Mouse (Mus musculus): ENCODE data around the gene Hlx.

The Hlx gene

DNA sequence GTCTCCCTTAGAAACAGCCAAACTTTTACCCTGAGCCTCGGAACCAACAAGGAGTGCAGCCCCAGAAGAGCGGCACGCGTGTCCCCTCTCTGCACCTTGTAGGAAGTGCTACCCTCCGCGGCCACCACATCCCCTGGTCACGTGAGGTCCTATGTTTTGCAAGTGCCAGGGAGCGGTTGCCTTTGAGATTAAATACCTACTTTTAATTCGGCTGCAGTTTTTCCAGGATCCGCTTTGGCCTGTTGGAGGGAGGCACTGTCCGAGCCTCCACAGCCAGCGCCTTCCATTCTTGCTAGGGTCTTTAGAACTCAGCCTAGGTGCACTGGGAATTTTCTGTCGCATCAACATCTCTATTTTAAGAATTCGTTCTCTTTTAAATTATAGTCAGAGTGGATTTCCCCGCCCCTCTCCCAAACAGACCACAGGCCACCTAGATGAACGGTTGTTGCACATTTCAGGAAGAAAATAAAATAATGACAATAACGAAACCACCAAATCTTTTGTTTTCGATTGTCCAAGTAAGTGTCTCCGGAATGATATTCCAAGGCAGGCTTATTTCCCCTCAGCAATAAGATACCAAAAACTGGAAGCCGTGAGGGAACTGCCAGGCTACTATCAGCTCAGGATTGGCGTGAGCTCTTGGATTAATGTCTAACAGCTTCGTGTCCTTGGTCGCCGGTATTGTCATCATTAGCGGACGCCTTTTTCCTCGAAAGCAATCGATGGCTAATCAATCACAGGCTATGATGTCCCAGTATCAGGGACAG lies 1.1 kb upstream of the Hlx start:
- peak; percentile 38 for DNase-seq (ENCODE audit: low spot score)

DNA sequence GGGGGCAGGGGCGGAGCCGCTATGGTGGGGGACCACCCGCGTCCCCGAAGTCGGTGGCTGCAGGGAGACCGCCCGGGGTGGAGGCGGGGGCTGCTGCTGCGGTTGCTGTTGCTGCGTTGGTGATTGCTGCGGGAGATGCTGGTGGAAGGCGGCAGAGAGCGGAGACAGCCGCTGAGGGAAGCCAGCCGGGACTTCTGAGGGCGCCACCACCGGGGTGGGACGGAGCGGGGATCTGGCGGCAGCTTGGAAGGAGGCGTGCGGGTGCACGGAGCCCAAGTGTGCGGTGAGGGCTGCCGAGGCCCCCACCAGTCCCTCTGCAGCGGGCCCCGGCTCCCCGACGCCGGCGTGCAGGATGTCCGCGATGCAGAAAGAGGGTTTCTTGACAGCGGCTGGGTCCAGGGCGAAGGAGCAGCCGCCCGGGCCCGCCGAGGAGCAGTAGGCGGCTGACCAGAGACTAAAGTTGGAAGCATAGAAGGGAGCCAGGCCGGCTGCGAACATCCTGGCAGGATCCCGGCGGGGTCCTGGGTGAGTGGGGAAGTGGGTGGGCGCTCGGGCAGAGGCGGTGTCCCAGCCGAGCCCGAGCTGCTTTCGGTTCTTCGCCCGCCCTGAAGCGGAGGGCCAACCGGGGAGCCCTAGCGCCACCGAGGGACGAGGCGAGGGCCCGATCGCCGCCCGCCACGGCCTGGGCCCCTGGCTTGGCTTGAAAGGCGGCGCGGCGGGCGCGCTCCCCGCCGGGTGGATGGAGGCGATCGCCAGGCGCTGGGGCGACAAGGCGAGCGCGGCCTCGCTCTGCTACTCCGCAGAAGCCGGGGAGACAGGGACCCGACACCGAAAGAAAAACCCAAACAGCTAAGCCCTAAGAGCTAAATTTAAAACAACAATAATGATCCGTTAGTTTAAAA lies 524 bp downstream of the Hlx start:
- DNase-seq (ENCODE audit: low spot score), result peak; percentile 21

DNA sequence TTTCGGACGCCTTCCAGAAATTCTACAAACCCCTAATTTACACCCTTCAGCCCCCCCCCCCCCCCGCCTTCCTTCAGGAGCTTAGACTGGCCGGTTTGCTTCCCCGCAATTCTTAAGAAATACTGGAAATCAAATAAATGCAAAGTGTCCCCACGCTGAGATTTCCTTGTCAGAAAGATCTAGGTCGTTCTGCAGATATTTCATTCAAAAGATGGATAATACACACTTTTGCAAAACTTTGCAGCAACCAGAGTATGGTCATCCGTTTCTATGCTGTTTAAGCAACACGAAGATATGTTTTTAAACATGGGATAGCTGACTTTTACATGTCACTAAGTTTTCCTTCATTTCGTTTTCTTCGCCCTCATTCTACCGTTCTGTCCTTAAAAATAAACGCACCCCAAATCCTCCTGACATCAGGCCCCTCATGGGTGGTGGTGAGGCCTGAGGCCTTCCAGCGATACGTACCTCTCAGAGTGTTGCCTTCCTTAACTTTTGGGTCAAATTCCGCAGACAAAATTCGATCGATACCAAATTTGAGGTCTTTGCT lies 1.3 kb downstream of the Hlx start:
- no peak for DNase-seq (ENCODE audit: low spot score)

DNA sequence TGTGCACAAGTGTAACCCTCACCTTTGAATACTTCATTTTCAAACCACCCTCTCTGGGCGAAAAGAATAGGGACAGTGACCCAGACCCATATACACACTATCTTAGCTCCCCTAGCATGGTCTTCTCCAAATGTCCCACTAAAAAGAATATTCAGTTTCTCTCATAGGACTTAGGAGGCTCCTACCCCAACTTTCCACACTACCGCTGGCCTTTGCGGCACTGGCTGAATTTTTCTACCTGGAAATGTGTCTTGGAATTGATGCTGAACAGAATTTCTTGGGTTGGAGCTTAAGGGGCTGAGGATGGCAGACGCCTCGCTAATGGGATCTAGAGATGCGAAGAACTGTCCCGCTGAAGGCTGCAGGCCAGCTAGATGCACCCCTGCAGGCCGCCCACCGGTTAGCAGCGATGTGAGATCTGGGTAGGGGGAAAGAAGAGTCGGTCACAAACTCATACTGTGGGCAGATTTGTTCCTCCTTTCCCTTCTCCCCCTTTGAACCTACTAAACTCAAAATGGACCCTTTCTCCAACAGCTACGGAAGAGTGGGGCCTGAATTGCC lies 1.9 kb downstream of the Hlx start:
- no peak for DNase-seq (ENCODE audit: low spot score)

DNA sequence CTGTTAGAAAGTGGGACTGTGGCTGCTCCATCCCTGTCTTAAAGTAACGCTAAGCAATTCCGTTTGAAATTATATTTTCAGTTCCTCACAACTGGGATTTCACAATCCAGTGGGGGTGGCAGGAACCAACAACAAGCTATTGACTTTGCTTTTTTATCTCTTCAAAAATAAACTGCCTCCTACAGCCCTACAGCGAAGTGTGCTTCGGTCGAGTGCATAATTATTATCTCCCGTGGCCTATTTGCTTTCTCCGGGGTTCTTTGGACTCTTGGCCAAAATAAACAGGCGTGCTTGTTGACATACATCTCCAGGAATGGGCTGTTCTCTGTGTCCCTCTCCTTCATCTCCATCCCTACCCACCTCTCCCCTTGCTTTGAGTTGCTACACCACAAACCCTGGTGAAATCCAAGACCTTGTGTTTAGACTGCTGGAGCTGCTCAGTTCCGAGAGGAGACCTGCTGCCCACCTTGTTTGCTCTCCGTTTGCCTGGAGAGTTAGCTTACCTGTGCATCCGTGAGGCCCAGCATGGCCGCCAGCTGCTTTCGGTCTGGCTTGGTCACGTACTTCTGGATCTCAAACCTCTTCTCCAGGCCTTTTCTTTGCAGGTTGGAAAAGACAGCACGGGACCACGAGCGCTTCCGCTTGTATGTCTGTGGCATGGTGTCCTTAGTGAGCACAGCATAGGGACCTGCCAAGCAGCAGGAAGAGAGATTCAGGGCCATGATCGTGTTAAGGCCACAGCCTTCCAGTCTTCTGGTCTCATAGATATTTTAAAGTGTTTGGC lies 2.9 kb downstream of the Hlx start:
- no peak for DNase-seq (ENCODE audit: low spot score)

DNA sequence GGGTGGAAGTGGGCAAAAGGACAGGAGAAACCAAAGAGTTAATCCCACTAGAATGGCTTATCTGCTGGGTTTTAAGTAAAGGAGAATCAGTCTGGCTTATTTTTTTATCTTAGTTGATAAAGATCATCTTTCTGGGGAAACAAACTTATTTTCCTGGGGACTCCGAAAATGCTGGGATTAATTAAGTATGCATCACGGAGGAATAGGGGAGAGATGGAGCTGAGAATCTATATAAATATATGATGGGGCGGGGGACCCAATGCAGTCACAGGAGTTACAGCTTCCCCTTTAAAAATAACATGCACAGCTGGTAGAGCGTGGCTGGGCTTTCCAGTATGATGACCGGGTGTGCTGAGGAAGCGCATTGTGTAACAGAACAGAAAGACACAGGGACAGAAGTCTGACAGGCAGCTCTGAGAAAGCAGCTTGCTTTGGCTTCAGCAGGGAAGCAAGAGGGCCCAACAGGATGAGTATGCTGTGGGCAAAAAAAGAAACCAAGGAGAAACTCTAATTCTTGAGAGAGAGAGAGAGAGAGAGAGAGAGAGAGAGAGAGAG lies 3.8 kb downstream of the Hlx start:
- DNase-seq (ENCODE audit: low spot score), result no peak

DNA sequence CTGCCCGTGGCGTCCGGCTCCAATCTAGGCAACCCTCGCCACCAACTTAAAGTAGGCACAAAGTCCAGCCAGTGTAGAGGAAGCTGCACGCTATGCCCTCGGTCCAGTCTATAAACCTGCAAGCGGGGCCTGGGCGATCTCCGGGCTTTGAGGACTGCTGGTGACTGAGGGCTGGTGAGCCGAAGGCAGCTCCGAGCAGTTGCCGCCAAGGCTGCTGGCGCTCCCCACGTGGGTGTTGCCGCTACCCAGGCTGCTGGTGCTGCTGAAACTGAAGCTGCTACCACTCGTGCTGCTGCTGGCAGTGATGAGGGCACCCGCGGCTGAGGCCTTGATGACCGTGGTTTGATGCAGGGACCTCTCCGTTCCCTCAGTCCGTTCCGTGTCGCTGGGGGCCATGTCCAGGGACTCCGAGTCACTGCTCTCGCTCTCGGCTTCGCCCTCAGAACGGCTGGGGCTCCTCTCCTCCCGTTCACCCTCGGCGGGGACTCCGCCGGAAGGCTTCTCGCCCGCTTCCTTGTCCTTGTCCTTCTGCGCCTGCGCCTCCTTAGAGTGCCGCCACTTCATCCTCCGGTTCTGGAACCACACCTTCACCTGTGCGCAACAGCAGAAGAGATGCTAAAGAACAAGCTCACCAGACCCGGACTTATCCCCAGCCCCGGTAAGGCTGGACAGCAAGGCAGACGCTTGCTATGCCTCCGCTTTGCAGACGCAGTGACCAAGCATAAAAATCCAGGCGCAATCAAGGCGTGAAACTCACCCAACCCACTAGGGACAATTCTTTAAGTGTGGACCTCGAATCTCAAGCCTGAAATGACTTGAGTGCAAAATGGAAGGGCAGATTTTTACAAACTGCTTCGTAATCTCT lies 4.8 kb downstream of the Hlx start:
- DNase-seq (ENCODE audit: low spot score), result no peak

DNA sequence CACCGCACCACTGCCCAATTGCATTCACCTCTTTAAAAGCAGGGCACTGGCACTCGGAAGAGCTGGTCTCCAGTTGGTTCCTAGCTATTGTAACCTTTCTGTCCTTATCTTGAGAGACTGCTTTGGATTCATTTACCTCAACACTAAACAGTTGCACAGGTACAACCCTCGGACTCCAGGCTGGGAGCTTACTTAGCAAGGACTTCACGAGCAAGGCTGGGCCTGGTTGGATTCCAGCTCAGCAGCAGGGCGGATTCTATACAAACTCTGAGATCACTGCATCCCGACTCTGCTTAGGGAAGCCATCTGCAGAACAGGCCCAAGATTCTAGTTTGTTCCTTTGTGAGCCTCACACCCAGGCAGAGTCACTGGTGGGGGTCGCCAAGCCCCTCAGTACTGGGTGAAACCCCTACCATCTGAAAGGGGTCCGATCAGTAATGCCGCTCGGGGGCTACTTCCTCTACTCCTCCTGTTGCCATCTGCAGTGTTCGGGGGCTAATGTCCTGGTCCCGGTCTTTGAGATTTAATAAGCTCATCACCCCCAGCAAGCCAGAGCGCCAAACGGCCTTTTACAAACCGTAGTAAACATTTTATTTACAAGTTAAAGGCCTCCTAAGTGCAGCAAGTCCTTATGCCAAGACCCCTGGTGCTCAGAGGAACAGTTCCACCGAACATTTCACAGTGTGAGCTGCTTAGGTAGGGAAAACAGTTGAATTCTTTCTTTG lies 5.7 kb downstream of the Hlx start:
- no peak for DNase-seq (ENCODE audit: low spot score)

DNA sequence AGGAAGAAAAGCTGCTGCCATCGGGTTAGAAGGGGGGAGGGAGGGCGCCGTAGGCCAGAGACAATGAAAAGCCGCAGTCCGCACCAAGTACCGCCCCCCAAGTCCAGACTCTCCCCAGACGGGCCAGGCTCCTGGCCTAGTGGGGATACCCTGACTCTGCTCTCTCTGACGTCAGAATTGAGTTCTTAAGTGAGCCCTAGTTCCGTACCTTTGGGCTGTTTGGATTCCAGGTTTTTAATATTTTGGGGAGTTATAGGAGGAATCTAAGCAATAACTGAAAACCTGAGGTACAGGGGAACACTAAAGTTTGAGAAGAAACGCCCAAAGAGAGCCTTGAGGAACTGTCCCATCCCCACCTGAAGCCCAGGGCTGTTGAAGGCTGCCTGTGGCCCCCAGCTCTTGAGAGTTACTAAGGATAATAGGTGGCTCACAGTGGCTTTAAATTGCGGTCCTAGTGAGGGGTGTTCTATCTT lies 7.1 kb downstream of the Hlx start:
- no peak for DNase-seq (ENCODE audit: low spot score)

DNA sequence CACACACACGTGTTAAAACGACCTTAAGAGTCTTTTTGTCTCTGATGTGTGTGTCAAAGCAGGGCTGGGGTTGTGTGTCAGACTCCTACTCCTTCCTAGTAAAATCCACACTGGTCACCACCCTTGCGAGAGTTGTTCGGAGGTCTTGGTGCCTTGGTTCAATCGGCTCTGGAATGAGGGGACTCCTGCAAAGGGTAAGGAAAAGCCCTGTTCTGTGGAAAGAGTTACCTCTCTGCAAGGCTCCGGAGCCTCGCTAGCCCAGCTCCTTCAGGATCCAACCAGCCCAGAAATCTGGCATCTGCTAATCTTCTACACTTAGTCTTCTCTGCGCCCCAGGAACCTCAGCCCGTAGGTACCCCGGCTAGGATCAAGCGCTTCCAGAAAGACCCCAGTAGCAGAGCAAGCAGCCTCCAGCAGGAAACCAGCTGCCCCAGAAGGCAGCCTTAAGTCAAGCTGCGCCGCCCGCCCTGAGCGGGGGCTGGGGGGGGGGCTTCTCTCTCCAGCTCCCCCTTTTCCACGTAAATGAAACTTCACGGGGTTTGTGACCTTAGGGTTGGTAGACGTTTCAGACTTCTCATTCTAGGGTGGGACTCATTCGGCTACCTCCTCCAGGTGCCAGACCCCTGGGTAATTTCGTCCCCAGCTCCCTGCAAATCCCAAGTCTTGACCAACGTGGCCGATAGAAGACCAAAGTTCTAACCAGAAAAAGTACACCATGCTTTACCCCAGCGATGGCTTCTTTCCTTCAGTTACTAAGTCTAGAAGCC lies 7.7 kb downstream of the Hlx start:
- DNase-seq (ENCODE audit: low spot score), result no peak

DNA sequence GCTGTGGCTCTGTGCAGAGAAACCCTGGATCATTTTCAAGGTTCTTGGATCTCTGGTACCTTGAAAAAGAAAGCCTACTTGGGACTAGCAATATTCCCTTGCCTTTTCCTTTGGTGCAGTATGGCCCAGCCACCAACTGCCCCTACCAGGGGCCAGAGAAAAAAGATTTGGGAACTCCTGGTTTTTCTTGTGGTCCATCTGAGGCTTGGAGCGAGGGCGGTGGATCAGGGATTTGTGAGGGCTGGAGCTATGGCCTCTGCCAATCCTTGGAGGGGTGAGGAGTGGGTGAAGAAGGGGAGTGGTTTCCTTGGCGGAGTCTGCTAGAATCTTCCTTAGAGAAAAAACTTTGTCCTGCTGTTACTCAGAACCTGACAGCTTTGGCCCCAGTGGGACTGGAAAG lies 8.5 kb downstream of the Hlx start:
- DNase-seq (ENCODE audit: low spot score), result no peak

DNA sequence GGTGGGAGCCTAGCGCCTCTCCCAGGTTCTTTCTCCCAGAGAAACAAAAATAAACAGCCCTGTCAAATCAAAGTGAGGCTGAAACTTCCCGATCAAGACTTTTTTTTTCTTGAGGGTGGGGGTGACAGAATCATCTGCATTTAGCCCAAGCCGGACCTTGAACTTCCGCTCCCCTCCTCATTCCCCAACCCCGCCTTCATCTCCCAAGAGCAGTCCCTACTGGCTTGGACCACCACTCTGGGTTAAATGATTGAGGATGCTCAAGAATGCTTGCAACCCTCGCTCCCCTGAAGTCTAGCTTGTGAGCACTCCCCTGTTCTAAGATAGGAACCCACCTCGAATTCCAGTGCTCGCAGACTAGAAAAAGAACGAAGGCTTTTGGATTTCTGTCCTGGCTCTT lies 11.3 kb downstream of the Hlx start:
- no peak for DNase-seq (ENCODE audit: low spot score)

DNA sequence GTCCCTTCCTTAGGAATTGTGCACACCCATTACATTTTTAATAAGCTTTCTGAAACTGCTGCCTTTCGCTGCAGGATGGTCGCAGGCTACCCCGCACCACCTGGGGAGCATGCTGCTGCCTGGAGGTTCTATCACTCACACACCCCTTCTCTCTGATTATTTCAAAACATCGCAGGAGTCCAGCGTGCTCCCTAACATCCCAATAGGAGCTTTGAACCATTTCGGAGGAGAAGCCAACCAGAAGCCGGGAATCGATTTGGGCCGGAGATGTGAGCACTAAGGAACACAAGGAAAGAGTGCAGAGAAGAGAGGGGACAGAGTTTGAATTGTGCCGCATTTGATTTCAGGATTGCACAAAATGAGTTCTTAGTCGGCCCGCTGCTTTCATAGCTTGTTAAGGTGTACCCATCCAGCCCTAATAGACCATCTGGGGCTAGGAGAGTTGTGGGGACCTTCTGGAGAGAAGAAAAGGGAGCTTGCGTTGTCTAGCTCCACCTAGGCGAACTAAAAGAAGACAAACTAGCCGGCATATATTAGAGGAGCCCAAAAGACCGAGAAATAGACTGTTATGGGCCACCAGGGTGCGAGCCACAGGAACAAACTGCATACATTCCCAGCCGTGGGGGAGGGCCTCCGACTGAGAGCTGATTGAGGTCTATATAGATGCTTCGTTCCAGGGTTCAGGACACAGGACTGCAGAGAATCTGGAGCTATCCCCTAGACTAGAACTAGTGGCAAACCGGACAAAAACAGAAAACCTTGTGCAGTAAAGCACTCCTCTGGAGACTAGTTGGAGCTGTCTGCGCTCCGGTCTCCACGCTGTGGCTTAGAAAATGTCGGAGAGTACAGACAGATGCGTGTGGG lies 12.0 kb downstream of the Hlx start:
- no peak for DNase-seq (ENCODE audit: low spot score)

DNA sequence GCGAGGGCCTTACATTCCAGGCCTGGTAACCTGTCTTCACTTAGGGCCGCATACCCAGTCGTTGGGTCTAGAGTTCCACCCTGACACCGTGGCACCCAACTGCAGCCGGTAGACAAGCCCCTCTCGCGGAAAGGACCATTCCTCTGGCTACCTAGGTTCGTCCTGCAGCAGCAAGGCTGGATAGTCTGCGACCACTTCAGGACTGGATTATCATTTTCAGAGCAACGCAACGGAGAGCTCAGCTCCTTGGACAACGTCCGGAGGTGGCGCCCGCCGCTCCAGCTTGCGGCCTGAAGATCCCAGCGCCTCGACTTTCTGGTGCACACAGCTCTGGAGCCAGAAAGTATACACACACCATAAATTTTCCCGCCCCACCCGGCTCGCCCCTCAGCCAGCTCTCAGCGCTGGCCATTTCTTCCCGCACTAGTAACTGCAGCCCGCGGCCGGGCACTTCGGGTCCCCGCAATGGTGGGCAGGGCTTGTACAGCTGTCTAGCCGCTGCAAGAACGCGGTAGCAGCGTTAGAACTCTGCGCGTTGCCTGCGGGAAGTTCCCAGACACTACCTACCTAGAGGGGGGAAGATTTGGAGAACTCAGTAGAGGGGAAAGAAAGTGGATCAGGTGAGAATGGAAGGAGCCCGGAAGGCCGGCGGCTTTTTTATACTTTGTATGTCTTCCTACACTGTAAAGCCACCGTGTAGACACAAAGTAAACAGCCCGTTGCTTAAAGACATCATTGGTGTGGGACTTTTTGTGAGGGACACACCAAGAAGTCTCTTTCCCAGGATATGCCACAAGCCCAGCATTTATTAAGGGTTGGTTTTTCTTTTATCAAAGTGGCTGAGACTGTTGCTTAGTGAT lies 13.9 kb downstream of the Hlx start:
- no peak for DNase-seq (ENCODE audit: low spot score)

DNA sequence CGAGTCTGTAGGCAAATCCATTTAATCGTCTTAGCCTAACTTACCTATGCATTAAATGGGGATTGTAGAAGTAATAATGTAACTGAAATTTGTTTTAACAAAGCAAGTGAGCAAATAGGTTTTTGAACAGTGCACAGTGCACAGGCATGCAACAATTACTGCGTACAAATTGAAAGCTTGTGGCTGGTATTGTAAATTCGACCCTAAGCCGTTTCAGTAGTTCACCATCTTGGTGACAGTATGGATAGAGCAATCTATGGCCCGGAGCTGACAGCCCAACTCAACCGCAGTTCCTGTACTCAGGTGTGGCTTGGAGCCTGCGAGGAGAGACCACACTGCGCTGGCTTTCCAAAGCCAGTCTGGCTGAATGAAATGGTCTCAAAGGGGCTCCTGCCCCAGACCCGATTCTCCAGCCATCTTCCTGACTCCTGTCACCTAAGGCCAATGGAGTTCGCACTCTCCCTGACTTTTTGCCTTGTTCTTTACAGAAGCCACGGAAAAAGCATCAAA lies 14.7 kb downstream of the Hlx start:
- DNase-seq (ENCODE audit: low spot score), result no peak

DNA sequence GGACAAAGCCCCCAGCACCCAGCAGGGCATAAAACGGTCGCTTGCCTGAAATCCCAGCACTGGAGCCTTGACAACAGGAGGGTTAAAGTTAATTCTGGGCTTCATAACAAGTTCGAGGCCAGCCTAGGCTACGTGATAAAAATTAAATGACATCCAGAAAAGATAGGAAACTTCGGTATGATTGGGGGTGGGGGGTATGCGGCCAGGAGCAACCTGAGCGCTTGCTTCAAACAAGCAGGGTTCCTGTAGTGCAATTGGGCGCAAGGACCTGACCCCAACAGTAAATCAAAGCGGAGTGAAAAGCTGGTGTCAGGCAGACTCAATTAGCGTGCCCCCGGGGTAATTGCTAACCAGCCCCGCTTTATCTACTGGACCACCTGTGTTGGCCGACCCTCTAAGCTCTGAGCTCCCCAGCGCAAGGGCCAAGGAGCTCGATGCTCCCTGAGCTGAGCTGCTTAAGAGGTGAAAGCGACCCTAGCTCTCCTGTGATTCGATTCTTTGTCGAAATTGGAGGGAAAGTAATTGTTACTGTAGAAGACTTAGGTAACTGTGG lies 15.3 kb downstream of the Hlx start:
- no peak for DNase-seq (ENCODE audit: low spot score)

DNA sequence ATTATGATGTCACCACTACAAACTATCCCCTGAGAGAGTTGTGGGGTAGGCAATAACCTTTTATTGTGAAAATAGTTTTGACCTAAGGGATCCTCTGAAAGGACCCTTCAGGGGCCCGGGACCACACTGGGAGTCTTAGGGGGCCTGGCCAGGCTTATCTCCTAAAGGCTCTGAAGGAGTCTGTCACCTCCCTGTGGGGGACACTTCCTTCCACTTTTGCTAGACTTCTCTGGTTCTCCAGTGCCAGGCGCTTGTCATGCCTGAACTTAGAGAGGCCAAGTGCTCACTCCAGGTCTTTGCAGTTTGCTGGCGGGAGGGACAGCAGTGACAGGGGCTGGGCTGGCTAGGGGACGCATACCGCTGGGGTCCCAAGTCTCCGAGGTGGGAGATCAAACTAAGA lies 16.3 kb downstream of the Hlx start:
- DNase-seq (ENCODE audit: low spot score), result no peak
